Mouse (Mus musculus) bone marrow, adult 2 months (tissue): ENCODE measurements at regions not wholly inside any gene's neighbourhood (a gene's known extent, or its start where the extent isn't known, plus 50 kb on each side); places are given as distances from the start of the nearest gene placed in this dataset.

Experiments
- H3K27ac ChIP-seq: fragments of 200-500 bp; 2 replicates; pipeline ENCODE4 v1.5.1; 2012; ENCODE audit warnings: low read depth, mild to moderate bottlenecking, control low read depth, inconsistent platforms, low read length; ENCODE audit not compliant: control insufficient read depth, poor library complexity, insufficient read depth
- H3K4me1 ChIP-seq: fragments of 200-500 bp; 2 replicates; pipeline ENCODE4 v1.6.1; 2011; ENCODE audit warnings: low read length; ENCODE audit not compliant: control insufficient read depth, insufficient read depth
- H3K4me3 ChIP-seq: fragments of 200-500 bp; replicated peaks from 2 replicates; pipeline ENCODE3; 2011; ENCODE audit warnings: mild to moderate bottlenecking, low read depth, low read length, control low read depth; ENCODE audit not compliant: control insufficient read depth
- CTCF ChIP-seq: fragments of 200-500 bp; IDR thresholded peaks from 2 replicates; pipeline ENCODE4 v1.5.1; 2011; ENCODE audit warnings: low read length, control low read depth; ENCODE audit not compliant: control insufficient read depth, insufficient read depth
- POLR2A ChIP-seq: fragments of 200-500 bp; IDR thresholded peaks from 2 replicates; pipeline ENCODE4 v1.6.1; 2011; ENCODE audit warnings: low read depth, mild to moderate bottlenecking, control low read depth, low read length, borderline replicate concordance; ENCODE audit not compliant: control insufficient read depth
- WGBS: fragments of 180-500 bp; shearing (Covaris S2); methylation state at CpG from one replicate; pipeline ENCODE4 v1.1.7; 2018; 5-methylcytosine and 5-hydroxymethylcytosine counted together

DNA sequence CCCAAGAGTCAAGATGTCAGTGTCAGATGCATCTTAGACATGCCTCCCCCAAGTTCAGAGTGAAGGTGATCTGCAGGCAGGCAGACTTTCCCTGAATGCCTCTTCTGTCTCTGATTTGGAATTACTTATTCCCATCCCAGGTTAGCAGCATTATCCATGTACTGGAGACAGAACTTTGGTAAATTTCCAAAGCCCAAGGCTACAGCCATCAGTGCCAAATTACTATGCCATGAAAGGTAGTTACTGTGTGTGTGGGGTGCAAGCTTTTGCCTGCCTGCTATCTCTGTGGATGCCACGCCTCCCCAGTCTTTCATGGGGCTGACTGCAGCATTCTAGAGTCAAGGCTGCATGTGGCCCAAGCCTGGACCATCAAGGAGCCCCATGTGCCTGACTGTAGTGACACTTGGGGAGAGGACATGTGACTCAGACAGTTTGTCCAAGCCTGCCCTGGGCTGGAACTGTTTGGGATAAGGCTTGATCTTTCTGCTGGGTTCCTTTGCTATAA, 196.2 kb downstream of the Kcnrg start:
- no peaks in the 10 kb centered on the region; the same call in 1 of the 2 replicates for H3K4me1 ChIP-seq
- TF ChIP-seq CTCF (no peak), POLR2A (no peak)
- H3K27ac ChIP-seq = no peak overlapping the region
- WGBS = 65% methylated on average over 1 of the region's 1 CpGs
- no peak overlapping the region for H3K4me3 ChIP-seq

DNA sequence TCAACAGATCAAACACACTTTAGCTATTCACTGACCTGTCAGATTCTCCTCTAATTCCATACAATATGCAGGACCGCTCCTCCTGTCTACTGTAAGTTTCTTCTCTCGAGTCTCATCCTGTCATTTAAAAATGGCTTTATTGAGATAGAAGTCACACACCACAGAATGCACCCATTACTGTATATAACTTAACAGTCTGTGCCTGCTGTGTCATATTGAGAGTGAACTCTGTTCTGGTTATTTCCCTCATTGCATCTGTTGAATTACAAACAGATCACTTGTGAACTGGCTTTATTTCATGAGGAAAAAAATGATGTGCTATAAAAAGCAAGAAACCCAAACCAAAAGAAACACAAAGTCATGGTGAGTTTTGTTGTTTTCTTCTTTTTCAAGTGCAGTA, 198.2 kb downstream of the Kcnrg start:
- no peak for TF ChIP-seq POLR2A
- TF ChIP-seq CTCF = no peak
- Histone ChIP-seq H3K4me1 (no peaks in the 10 kb centered on the region; the same call in 1 of the 2 replicates), H3K27ac (no peak overlapping the region), H3K4me3 (no peak overlapping the region)
- WGBS = 75% methylated on average over 2 of the region's 2 CpGs

DNA sequence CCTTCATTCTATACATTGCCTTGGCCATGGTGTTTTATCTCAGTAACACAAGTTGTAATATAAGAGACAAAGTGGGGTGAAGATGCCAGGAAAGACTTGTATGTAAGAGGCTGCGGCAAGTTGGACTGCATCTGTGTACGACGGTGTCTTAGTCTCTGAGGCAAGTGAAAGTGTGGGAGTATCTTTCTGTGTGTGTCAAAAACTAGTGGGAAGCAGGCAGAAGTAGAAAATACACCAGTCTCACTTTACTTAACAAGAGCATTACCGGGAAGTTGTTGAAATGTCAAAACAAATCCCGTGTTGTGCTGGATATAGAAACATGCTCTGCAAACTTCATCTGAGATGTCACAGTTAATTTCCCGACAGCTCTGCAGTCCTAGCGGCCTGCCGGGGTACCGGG, 200.9 kb downstream of the Kcnrg start:
- Histone ChIP-seq H3K27ac (no peak overlapping the region), H3K4me3 (no peak overlapping the region), H3K4me1 (no peaks in the 10 kb centered on the region; the same call in 1 of the 2 replicates)
- TF ChIP-seq POLR2A (no peak), CTCF (no peak)
- WGBS = 74% methylated on average over 9 of the region's 9 CpGs

DNA sequence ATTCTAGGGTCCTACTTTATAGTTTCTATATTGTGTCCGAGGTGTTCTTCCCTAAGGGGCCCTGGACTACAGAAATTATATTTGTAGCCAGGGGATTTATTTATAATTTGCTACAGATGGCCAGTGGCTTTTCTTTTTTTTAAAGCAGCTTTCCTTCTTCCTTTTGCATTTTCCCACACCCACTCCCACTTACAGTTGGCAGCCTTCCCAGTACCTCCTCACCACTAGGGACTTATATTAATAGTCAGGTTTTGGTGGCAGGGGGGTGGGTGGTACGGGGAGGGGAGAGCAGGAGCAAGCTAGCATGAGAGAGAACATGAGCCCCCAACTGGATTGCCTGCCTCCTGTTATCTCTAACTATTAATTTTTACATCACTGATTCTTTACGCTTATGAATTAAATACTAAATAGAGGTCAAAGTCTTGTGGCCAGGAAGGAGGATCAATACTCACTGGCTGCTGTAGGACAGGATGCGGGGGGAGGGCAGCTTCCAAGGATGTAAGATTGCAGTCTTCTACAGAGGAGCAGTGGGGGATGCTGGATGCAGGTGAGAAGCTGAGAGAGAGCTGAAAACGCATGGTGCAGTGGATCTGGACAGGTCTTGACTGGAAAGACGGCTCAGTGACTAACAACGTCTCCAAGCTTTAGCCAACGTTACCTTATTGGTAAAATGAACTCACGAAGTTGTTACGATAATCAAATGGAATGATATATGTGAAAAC, 202.6 kb downstream of the Kcnrg start:
- 83% methylated on average over 10 of the region's 10 CpGs for WGBS
- no peak for TF ChIP-seq CTCF
- no peak for TF ChIP-seq POLR2A
- no peak overlapping the region for H3K4me3 ChIP-seq
- H3K27ac ChIP-seq = no peak overlapping the region
- no peaks in the 10 kb centered on the region; the same call in 1 of the 2 replicates for H3K4me1 ChIP-seq

DNA sequence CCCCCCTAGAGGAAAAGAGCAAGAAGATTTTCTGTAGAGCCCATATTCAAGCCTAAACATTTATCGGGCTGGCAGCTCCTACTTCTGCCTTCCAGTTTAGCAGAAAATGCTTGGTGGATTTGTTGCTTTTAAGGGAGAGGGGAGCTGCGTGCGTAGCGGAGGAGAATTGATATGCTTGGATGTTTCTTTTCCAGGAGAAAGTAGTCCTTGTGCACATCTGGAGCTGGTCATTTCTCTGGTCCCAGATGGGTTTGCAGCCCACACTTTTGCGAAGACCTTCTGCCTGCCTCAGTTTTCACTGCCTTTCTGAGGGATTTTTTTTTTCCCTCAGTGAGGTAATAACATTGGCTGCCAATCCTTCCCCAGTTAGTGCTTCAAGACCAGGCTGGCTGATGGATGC, 203.6 kb downstream of the Kcnrg start:
- Histone ChIP-seq H3K4me1 (no peaks in the 10 kb centered on the region; the same call in 1 of the 2 replicates), H3K27ac (no peak overlapping the region), H3K4me3 (no peak overlapping the region)
- 83% methylated on average over 5 of the region's 5 CpGs for WGBS
- no peak for TF ChIP-seq CTCF
- TF ChIP-seq POLR2A = no peak

DNA sequence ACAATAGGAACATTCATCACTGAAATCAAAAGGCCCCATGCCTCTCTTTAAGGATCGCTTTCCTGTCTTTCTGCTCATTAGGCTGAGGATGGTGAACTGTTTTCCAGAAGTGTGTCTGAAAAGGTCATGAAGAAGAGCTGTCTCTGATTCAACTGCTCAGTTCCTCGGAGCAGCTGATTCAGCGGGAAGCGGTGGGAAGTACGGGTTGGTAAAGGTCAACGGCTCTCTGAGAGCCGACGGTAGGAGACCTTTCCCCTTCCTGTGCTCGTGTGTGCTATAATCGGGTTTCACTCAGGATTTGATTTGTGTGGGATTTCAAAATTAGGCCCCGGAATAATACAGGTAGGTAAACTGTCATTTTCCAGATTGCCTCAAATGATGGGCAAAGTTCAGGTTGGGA, 210.5 kb downstream of the Kcnrg start:
- whole genome bisulfite sequencing = 83% methylated on average over 11 of the region's 11 CpGs
- Histone ChIP-seq H3K4me3 (no peak overlapping the region), H3K27ac (no peak overlapping the region), H3K4me1 (peaks cover 1% of the 10 kb centered on the region; the same call in 1 of the 2 replicates)
- TF ChIP-seq POLR2A (no peak), CTCF (no peak)

DNA sequence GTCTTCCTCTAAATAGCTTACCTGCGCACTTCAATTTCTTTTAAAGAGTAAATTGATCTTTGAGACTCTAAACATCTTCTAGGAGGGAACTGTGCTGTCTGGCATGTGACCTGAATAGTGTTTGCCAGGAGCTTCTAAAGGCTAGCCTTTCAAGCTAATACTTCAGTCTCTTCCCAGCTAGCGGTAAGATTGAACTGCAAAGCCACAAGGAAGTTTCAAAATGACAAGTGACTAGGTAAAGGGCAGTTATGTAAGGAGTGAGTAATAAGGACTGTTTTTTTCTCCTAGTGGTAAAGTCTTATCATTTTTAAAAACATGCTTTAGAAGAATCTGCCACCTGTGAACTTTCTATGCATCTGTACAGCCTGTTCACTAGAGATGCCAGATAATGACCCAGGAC, 211.1 kb downstream of the Kcnrg start:
- Histone ChIP-seq H3K27ac (no peak overlapping the region), H3K4me1 (peaks cover 1% of the 10 kb centered on the region; the same call in 1 of the 2 replicates), H3K4me3 (no peak overlapping the region)
- no peak for TF ChIP-seq CTCF
- no peak for TF ChIP-seq POLR2A
- WGBS = 52% methylated on average over 2 of the region's 2 CpGs

DNA sequence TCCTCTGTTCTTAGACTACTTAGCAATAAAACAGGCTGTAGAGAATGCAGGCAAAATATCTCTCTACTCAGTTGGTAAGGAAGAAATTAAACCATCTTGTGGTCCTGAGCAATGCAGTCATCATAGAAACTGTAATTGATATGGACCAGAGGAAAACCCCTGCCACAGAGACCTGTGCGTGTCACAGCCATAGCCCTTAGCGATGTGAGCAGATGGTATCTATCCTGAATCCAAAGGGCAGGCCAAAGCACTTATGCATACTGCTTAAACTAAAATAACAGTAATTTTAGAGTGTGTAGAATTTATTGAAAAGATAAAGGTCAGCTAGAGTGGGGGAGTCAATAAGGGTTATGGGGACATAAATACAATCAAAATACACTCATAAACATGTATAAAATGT, 212.0 kb downstream of the Kcnrg start:
- TF ChIP-seq POLR2A (no peak), CTCF (no peak)
- 79% methylated on average over 2 of the region's 2 CpGs for WGBS
- Histone ChIP-seq H3K4me1 (peaks cover 1% of the 10 kb centered on the region; the same call in 1 of the 2 replicates), H3K4me3 (no peak overlapping the region), H3K27ac (no peak overlapping the region)
